Mouse (Mus musculus): ENCODE measurements around the gene Sim2. TPM values are rescaled to one million over a fixed set of nuclear protein-coding genes. Genes with fewer than 3 reads are reported as not detected.

The Sim2 gene
- total RNA-seq, 1 experiment from 2014 or later: not detected

DNA sequence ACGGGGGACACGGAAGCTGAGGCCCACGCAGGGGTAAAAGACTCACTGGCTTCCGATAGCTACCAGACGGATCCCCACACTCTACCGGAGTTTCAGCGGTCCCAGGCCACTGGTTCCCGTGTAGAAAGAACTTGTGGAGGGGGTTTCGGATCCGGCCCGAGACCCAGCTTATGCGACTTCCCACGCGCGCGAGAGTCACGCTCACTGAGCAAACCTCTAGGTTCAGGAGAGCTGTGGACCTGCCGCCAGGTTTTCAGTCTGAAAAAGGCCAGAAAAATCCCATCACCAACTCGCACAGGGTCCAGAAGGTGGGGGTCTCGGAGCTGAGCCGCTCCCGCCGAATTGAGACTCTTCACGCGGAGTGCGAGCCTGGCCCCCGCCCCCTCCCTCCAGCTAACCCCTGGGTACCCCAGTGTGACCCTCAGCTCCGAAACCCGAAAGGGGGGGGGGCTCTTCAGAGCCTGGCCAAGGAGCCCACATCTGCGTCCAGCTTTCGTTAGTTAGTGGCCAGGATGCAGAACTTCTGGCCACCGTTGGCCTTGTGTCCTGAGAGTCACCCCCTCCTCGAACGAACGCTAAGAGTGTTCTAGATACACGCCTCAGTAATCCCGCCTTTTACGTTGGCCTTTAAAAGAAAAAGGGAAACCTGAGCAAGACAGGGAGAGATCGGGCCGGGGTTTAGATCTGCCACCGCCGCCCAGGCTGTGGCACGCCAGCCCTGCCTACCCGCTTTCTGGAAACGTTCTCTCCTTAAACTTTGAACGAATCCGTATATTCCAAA is 5.5 kb upstream of the Sim2 start:
- no peak for DNase-seq

DNA sequence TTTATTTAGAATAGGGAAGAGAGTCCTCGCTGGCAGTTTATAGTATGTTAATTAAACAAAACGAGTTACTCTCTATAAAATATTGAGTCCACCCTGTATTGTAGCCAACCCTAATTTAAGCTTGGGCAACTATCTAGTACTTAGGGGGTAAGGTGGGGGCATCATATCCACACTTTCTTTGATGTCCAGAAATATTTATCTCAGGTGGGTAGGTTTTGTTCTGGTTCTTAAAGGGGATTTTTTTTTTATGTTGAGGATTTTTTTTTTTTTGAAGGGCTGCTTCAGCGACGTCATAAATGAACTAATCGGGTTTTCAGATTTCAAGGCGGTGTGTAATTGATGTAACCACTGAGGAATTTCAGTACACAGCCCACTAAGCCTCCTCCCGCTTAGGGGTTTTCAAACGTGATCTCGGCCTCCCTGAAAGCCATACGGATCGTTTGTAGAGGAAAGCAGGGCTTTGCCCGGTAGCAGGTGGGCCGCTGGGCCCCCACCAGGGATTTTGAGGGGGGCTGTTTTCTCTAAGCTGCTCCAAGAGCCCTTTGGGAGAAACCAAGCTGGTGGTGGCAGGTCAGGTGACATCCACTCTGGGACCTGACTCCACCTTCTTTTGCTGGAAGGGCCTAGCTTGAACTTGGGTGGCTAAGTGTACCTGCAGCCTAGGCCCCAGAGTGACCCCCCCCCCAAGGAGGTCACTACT is 4.7 kb upstream of the Sim2 start:
- no peak for DNase-seq

DNA sequence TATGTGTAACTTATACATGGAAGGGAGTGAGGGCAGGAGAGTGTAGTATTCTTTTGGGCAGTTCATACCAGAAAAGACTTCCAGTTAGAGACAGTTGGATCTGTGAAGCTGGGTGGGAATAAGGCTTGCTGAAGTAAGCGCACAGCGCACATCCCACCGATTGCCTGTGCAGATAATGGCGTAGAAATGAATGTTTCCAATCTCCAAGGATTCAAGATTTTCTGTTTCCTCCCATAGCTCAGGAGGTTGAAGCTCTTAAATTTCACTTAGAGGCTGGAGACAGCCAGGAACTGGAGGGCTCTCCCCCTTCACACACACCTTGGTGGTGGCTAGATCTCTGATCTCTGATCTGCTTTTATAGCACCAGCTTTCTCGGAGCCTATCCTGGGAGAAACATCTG is 3.1 kb upstream of the Sim2 start:
- no peak for DNase-seq

DNA sequence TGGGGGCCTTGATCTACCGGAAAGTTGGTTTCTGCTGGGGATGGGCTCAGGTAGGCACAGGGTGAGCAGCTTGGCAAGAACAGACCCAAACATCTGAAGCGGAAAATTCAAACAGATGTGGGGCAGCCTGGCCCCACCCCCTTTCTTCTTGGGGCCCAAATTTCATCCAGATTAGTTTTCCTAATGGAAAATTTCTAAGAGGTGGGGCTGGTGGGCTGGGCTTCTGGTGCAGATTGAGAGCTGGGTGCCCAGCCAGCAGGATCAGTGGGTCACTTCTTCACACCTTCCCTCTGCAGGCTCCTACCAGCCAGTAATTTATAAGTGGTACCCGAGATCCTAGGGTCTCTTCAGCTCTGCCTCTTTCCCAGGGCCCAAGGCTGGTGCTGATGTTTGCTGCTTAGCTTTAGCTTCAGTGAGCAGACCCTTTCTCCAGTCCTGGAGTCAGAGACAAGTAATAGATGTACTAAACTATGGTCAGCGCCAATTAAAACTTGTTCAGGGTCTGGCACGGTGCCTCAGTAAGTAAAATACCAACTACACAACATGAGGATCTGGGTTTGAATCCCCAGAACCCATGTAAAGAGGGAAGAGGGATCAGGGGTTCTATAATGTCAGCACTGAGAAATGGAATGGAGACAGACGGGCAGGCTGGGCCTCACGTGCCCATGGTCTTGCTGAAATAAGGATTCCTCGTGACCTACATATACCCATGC is 2.6 kb upstream of the Sim2 start:
- DNase-seq: no peak

DNA sequence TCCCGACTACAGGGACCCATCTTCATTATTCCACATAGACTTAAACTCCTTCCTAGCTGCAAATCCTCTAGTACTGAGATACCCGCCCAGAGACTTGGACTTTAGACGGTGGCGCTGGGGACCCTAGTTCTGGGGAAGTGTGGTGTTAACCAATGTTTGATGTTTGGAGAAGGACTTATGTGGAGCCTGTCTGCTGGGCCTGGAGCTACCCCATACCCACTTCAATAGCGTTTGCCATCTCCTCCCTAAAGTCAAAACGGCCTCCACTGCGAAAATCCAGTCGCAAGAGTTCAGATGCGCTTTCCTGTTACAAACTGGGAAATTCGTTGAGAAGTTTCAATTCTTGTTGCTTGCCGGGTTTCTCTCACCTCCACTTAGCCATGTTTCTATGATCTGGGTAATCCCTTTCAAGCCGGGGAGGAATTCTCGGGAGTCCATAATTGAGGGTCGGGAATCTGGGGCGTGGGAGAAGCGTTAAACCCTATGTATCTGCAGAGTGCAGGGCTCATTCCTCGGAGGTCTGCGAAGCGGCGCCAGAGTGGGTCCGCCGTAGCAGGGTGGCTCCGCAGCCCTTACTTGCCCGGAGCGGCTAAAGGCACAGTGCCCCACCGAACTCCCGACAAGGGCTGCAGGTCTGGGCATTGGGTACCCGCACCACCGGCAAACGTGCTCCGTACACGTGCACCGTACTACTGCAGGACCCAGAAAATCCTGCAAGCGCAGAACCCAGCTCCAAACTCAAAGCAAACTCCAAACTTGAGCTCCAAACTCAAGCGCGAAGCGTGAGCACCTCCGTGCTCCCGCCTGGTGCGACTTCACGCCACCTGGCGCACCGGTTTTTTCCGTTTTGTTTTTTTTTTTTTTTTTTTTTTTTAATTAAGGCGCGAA is 1.5 kb upstream of the Sim2 start:
- DNase-seq: no peak

DNA sequence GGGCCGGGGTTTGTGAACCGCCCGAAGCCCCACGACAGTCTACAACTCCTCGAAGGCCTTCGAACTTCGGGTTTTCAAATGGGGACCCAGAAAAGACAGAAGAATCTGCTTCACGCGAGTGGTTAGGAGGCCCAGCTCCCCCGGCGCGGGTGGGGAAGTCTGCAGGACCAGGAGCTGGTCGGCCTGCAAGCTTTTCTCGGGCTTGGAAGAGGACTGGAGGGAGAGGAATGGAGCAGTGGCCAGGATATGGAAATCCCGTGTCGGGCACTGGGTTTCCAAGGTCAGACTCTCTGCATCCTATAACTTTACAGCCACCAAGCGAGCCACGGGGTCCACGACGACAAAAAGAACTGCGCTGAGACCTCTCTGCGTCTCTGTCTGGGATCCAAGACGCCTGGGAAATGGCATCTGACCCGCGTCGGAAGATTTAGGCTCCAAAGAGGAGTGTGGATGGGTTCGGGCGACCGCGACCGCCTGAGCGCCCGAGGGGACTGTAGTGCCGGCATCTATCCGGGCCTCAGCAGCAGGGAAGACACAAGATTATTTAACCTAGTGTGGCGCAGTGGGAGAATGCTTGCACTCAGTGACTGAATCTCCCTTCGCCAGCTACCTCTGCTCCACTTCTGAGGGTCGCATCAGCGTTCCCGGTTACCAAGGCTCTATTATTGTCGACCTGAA is 744 bp upstream of the Sim2 start:
- no peak for DNase-seq

DNA sequence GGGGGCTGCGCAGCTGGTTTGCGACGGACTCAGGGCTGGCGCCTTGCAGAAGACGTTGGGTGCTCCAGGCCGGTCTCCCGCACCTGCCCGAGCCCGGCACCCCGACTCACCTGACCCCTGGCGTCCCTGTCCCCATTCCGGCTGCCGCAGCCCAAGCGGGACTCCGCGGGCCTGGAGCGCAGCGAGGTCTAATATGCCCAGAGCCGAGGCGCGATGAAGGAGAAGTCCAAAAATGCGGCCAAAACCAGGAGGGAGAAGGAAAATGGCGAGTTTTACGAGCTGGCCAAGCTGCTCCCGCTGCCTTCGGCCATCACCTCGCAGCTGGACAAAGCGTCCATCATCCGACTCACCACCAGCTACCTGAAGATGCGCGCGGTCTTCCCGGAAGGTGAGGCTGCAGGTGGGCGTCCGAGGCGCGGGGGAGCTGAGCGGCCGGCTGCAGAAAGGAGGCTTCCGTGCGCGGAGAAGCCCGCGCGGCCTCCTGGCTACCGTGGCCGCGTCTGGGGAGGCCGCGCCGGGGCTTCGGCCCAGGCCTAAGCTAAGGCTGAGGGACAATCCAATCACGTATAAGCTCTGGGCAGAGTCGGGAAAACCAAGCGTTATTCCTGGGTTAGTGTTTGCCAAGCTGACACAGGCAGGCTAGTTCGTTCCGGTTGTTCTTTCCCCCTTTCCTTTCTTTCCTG is 1.0 kb downstream of the Sim2 start:
- DNase-seq: no peak

DNA sequence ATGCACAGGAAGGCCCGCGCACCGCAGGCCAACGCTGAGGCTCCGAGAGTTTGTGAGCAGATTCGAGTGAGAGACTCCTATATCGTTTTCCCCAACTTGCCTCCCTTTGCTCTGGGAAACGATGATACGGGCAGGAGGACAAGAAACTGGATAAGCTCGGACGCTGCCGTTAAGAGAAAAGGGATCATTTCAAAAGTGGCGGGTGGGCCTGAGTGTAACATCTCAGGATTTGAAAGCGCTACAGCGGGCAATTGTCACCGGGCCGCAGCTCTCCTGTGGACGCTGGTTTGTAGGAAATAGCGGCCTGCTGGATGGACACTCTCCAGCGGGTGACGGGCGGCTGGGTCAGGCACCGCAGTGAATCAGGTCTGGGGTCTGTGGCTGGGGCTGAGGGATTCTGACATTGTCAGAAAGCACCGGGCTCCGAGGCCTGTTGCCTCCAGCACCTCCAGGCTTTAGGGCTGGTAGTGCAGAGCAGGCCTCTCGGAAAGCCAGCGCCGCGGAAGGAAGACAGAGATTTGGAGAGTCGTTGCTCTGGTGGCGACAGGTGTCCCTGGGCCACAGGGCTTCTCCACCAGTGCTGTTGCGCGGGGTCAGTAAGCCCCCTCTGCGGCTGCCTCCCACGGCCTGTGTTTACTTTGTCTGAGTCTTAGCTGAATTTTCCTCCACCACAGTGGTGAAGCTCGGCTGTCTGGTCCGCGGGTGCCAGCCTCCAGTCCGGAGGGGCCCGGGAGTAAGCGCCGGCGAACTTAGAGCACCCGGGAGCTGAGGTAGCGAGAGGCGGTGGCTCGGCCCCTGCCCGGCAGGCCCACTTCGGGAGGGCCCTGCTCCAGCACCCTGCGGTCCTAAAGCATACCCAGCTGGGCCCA is 2.2 kb downstream of the Sim2 start:
- no peak for DNase-seq

DNA sequence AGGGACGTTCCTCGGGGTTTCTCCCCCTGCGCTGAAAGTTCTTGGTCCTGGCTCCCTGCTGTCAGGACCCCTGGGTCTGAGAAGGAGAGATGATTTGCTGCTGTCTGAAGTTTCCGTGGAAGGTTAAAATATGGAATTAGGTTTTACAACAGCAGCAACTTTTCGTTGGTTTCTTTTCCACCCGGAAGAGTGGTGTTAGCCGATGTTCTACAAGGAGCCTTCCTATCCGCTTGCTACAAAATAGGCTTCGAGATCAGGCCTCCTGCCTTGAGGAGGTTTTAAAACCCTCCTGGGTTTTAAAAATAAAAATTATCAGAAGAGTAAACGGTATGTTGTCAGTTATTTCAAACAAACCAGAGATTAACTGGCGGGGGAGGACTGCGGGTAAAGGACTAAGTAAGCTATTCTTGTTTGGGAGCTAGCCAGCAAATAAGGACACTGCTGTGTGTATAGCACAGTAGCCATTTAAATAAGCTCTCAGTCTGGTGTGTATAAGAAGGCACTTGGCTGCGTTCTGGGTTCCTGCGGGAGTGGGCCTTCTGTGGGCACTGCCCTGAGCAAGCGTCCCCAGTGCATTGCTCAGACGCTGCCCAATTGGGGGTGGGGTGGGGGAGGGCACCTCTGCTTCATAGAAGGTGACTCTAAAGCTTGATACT is 3.0 kb downstream of the Sim2 start:
- no peak for DNase-seq

DNA sequence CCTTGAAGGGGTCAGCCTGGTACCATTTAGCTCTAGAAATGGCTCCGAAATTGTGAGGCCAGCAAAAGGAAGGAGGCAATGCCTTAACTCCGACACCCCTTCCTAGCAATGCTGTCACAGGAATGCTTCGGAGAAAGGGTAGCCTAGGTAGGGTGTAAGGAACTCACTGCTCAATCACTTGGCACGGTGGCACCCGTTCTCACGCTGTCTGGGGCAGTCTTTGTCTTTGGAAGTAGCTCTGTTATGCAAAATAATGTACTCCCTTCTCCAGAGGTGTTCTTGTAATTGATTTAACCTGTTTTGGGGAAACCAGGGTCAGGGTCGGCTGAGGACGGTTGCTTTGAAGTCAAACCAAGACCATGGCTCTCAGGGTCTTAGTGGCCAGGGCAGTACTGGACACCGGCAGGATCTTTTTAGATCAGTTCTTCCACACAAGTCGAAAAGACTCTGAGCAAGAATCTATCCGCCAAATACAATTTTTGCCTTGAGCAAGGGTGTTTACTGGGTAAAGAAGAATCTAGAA is 3.6 kb downstream of the Sim2 start:
- DNase-seq: no peak

DNA sequence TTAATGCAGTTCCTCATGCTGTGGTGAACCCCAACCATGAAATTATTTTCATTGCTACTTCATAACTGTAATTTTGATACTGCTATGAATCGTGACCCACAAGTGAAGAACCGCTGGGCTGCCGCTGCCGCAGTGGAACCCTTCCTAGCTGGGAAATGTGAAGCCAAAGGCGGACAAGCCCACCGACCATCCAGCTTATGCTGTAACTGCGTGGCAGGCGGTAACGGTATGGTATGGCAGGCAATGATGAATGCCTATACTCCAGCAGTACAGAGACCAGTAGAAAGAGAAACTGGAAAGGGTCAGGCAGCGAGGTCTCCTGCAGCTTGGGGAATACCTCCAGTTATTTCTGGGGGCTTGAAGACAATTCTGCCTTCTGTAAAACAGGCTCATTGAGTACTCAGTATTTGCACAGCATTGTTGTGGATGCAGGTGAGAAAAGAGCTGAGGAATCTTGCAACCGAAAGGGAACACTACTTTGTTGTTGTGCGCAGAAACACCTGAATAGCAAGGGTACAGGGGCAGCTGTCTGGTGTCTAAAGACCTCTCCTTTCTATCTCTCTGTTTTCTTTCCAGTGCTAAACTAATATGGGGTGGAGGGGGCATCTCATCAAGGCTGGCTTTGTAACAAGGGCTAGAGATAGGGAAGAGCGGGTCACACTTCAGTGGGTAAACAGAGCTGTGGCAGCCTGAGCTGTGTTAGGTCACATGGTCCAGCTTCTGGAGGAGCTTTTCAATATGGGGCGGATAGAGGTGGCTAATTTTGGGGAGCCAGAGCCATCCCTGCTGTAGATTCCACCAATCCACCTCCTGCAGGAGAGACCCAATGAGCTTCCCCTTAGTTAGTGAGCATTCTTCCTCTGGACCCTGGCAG is 4.3 kb downstream of the Sim2 start:
- DNase-seq: no peak

DNA sequence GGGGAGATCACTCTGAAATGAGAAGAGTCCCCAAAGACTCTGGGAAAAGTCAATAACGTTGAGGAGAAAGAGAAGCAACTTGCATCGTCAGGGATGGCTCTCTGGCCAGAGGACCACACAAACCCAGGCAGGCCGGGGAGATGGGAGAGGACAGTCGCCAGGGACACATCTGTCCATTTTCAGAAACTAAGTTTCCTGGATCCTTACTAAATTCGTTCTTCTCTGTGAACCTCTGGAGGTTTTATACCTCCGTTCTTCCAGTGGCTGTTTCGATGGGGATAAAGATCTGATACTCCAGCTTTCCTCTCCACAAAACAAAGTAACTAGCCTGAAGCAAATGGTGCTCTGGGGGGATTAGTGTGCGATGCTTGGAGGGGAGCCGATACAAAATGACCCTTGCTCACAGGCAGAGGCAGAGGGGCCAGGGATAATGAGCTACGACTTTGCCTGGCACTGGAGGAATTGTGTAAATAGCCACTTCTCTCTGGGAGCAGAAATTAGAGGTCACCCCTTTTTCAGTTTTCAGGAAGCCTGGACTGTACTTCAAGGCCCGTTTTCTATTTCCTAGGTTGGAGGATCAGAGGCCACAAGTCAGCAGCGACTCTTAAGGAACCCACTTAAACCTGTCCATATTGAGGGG is 7.9 kb downstream of the Sim2 start:
- no peak for DNase-seq

DNA sequence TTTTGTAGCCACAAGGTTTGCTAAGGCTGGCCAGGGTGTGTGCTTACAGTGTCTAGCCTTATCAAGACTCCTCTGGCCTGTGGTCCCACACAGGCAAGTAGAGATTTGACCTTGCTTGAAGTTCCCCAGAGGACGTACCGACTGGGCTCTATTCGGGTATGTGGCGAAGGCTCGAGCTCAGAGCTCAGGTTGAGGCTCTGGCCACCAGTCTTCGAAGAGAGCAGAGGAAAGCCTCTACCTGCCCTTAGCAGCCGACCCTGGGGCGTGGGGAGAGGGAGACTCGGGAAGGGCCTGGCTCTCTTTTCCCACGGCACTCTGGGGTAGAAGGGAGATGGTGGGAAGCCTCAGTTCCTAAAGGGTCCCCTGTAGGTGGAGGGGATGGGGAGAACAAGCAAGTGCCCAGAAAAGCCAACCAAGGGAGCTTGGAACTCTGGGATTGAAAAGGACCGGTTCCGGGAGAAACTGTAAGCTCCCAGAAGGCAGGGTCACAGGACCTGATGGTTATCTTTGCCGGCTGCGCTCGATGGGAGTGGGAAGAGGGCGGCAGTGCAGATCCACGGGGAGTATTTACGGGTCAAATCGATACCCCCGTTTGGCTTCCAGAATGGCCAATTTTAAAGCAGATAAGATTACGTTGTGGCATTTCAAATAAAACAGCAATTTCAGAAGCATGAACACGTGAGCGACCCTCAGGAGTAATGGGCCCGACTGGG is 8.6 kb downstream of the Sim2 start:
- no peak for DNase-seq

DNA sequence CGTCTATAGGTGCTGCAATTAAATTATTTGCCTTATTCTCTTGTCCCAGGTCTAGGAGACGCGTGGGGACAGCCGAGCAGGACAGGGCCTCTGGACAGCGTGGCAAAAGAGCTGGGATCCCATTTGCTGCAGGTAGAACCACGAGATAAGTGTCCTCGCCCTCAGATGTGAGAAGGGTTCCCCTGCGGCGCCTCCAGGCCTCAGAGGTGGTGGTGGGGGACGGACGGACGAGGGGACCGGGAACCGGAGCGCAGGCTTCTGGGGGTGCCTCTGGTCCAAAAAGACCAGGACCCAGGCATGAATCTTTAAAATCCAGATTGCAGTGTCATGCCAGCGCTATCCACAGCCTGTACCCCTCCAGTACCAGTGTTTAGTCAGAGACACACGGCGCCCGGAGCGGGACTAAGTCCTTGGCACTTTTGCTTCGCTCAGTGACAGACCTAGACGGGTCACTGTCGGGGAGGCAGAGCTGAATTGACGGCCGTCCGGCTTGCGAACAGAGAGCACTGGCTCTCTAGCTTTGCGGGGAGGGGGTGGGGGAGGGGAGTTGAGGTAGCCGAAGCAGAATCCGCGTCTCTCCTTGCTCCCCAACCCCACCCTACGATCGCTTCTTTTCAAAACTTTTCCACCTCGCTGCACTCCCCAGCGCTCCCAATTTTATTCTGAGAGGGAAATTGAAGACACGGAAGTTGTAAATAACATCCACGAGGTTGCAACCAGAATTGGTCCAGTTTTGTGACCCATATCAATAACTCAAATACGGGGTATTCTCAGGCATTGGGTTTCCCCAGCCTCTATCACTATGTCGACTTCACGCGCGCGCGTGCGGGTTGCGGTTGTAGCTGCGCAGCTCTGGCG is 9.7 kb downstream of the Sim2 start:
- no peak for DNase-seq

DNA sequence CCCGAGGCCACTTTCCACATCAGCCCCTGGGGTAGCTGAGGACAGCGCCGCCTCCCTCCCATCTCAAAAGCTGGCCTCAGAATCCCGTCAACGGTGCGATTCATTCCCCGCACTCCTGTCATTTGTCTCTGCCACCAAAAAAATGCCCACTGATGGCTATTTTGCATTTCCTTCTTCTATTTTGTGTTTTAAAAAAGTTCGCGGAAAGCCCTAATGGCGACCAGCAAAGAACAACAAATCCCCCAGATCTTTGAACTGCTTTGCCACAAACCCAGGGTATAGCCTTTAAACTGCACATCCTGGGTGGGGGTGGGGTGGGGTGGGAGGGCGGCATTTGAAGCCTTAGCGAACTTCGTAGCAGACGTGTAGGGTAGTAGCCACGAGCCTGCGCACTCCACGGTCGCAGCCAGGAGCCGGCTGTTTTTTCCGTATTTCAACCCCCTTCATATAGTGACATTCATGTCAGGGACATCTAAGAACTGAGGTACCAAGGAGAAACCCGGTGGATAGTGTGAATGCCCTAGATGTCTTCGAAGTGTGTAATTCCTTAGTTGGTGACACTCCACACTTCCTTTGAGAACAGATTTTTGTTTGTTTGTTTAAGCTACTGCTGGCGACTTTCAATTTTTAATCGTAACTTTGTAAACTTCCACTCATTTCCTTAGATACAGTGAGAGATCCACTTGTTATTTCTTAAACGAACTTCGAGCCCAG is 10.5 kb downstream of the Sim2 start:
- DNase-seq: no peak

All from adrenal gland, postnatal 14 days (tissue).